Mouse (Mus musculus): ENCODE measurements around the gene Sptssb. TPM values are rescaled to one million over a fixed set of nuclear protein-coding genes. Genes with fewer than 3 reads are reported as not detected.

The Sptssb gene
- polyA plus RNA-seq, 1 experiment = 0.31 TPM

GRCm38 (mm10) chr3:69885866-69886265 lies 26.1 kb upstream of the Sptssb start:
- DNase-seq (ENCODE audit: low read depth) = no peak
- TF ChIP-seq CTCF (IDR thresholded peaks at IDR 0.05; ENCODE audit: borderline replicate concordance, extremely low read depth, insufficient read depth, insufficient read length) = no peak
- TF ChIP-seq POLR2A (IDR thresholded peaks at IDR 0.05; ENCODE audit: borderline replicate concordance, extremely low read depth, insufficient read depth, insufficient read length, poor library complexity, severe bottlenecking) = no peak

- TF ChIP-seq POLR2A (IDR thresholded peaks at IDR 0.05; ENCODE audit: borderline replicate concordance, extremely low read depth, insufficient read depth, insufficient read length, poor library complexity, severe bottlenecking) = no peak
- no peak for TF ChIP-seq CTCF (IDR thresholded peaks at IDR 0.05; ENCODE audit: borderline replicate concordance, extremely low read depth, insufficient read depth, insufficient read length)
- DNase-seq (ENCODE audit: low read depth) = no peak
Measured at GRCm38 (mm10) chr3:69883710-69884109, 24.0 kb upstream of the Sptssb start.

- TF ChIP-seq POLR2A (IDR thresholded peaks at IDR 0.05; ENCODE audit: borderline replicate concordance, extremely low read depth, insufficient read depth, insufficient read length, poor library complexity, severe bottlenecking) = no peak
- no peak for TF ChIP-seq CTCF (IDR thresholded peaks at IDR 0.05; ENCODE audit: borderline replicate concordance, extremely low read depth, insufficient read depth, insufficient read length)
- DNase-seq (ENCODE audit: low read depth) = no peak
Measured at GRCm38 (mm10) chr3:69877538-69877937, 17.8 kb upstream of the Sptssb start.

- TF ChIP-seq POLR2A (IDR thresholded peaks at IDR 0.05; ENCODE audit: borderline replicate concordance, extremely low read depth, insufficient read depth, insufficient read length, poor library complexity, severe bottlenecking) = no peak
- no peak for TF ChIP-seq CTCF (IDR thresholded peaks at IDR 0.05; ENCODE audit: borderline replicate concordance, extremely low read depth, insufficient read depth, insufficient read length)
- DNase-seq (ENCODE audit: low read depth) = no peak
Measured at GRCm38 (mm10) chr3:69874721-69875120, 15.0 kb upstream of the Sptssb start.

GRCm38 (mm10) chr3:69872661-69873327 lies 13.1 kb upstream of the Sptssb start:
- DNase-seq (ENCODE audit: low read depth) = no peak
- TF ChIP-seq POLR2A (IDR thresholded peaks at IDR 0.05; ENCODE audit: borderline replicate concordance, extremely low read depth, insufficient read depth, insufficient read length, poor library complexity, severe bottlenecking) = no peak
- no peak for TF ChIP-seq CTCF (IDR thresholded peaks at IDR 0.05; ENCODE audit: borderline replicate concordance, extremely low read depth, insufficient read depth, insufficient read length)

GRCm38 (mm10) chr3:69871174-69871573 lies 11.4 kb upstream of the Sptssb start:
- no peak for DNase-seq (ENCODE audit: low read depth)
- TF ChIP-seq POLR2A (IDR thresholded peaks at IDR 0.05; ENCODE audit: borderline replicate concordance, extremely low read depth, insufficient read depth, insufficient read length, poor library complexity, severe bottlenecking) = no peak
- TF ChIP-seq CTCF (IDR thresholded peaks at IDR 0.05; ENCODE audit: borderline replicate concordance, extremely low read depth, insufficient read depth, insufficient read length) = no peak

GRCm38 (mm10) chr3:69869702-69870101 lies 10.0 kb upstream of the Sptssb start:
- no peak for DNase-seq (ENCODE audit: low read depth)
- no peak for TF ChIP-seq POLR2A (IDR thresholded peaks at IDR 0.05; ENCODE audit: borderline replicate concordance, extremely low read depth, insufficient read depth, insufficient read length, poor library complexity, severe bottlenecking)
- no peak for TF ChIP-seq CTCF (IDR thresholded peaks at IDR 0.05; ENCODE audit: borderline replicate concordance, extremely low read depth, insufficient read depth, insufficient read length)

GRCm38 (mm10) chr3:69861789-69862395 lies 2.2 kb upstream of the Sptssb start:
- no peak for DNase-seq (ENCODE audit: low read depth)
- TF ChIP-seq POLR2A (IDR thresholded peaks at IDR 0.05; ENCODE audit: borderline replicate concordance, extremely low read depth, insufficient read depth, insufficient read length, poor library complexity, severe bottlenecking) = no peak
- no peak for TF ChIP-seq CTCF (IDR thresholded peaks at IDR 0.05; ENCODE audit: borderline replicate concordance, extremely low read depth, insufficient read depth, insufficient read length)

GRCm38 (mm10) chr3:69860589-69861521 lies 1.1 kb upstream of the Sptssb start:
- DNase-seq (ENCODE audit: low read depth) = peak; percentile 90
- TF ChIP-seq POLR2A (IDR thresholded peaks at IDR 0.05; ENCODE audit: borderline replicate concordance, extremely low read depth, insufficient read depth, insufficient read length, poor library complexity, severe bottlenecking) = no peak
- TF ChIP-seq CTCF (IDR thresholded peaks at IDR 0.05; ENCODE audit: borderline replicate concordance, extremely low read depth, insufficient read depth, insufficient read length) = peak; percentile 55

GRCm38 (mm10) chr3:69839485-69839884 lies 20.3 kb downstream of the Sptssb start:
- no peak for DNase-seq (ENCODE audit: low read depth)
- no peak for TF ChIP-seq POLR2A (IDR thresholded peaks at IDR 0.05; ENCODE audit: borderline replicate concordance, extremely low read depth, insufficient read depth, insufficient read length, poor library complexity, severe bottlenecking)
- TF ChIP-seq CTCF (IDR thresholded peaks at IDR 0.05; ENCODE audit: borderline replicate concordance, extremely low read depth, insufficient read depth, insufficient read length) = no peak

GRCm38 (mm10) chr3:69829532-69829931 lies 30.2 kb downstream of the Sptssb start:
- no peak for DNase-seq (ENCODE audit: low read depth)
- TF ChIP-seq CTCF (IDR thresholded peaks at IDR 0.05; ENCODE audit: borderline replicate concordance, extremely low read depth, insufficient read depth, insufficient read length) (no peak), POLR2A (IDR thresholded peaks at IDR 0.05; ENCODE audit: borderline replicate concordance, extremely low read depth, insufficient read depth, insufficient read length, poor library complexity, severe bottlenecking) (no peak)
